19 mouse cellular contexts compared by ENCODE assay signal in the genomic region with DNA sequence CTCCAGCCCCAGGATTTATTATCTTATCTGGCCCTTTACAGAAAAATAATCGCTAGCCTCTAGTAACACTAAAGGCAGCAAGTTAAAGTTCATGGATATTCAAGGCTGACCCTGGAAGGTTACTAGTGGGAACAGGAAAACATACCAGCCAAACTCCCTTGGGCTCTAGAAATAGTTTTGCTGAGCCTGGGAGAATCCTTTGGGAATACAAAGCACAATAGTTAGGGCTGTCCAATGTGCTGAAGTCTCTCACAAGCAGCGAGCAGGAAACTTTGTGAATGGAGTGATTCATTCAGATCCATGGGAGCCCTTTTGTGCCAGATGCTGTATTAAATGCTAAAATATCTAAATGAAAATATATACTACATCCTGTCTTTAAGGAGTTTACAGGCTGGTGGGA. TPM values are rescaled to one million over a fixed set of nuclear protein-coding genes. Genes with fewer than 3 reads are reported as not detected.
DNase-seq lines count a peak whose midpoint lies in the region; ATAC-seq and TF ChIP-seq lines count a peak whose summit lies in the region.
"Had no signal": no experiment of that assay in that cellular context is flagged by ENCODE, and none has a peak within 500 bp of the region (broad histone marks: within the 10 kb centered on the region; RNA-seq: fewer than 3 reads in every experiment).

No protein-coding gene starts in this region.

- peak; percentile 51 for ATAC-seq in heart, postnatal 0 days (ENCODE audit: insufficient read depth, low read depth)
- ATAC-seq: midbrain, embryonic 15.5 days had no signal

- no peaks in the 10 kb centered on the region for H3K27me3 ChIP-seq in heart, postnatal 0 days (ENCODE audit: control insufficient read depth, insufficient read depth, low read length)
- no peaks in the 10 kb centered on the region for H3K27me3 ChIP-seq in heart, embryonic 10.5 days (ENCODE audit: insufficient read depth, poor library complexity, severe bottlenecking)
- H3K27me3 ChIP-seq: embryonic facial prominence, embryonic 13.5 days; forebrain, embryonic 13.5 days; midbrain, embryonic 15.5 days had no signal

- no peak overlapping the region for H3K4me3 ChIP-seq in heart, postnatal 0 days (ENCODE audit: low read depth, low read length)
- H3K4me3 ChIP-seq in heart, embryonic 10.5 days, result no peak overlapping the region
- H3K4me3 ChIP-seq in bone marrow macrophage, adult 2 months (ENCODE audit: insufficient read depth, low read length), result no peak overlapping the region
- H3K4me3 ChIP-seq: embryonic facial prominence, embryonic 13.5 days; forebrain, embryonic 13.5 days; midbrain, embryonic 15.5 days had no signal

- no peak overlapping the region for H3K9ac ChIP-seq in heart, postnatal 0 days (replicated peaks; ENCODE audit: low read depth, low read length)
- H3K9ac ChIP-seq: embryonic facial prominence, embryonic 13.5 days; forebrain, embryonic 13.5 days; midbrain, embryonic 15.5 days had no signal

- no peak overlapping the region for H3K27ac ChIP-seq in heart, postnatal 0 days (ENCODE audit: low read depth)
- H3K27ac ChIP-seq in heart, embryonic 10.5 days, result no peak overlapping the region
- peak overlapping the region; percentile 71 for H3K27ac ChIP-seq in bone marrow macrophage, adult 2 months (ENCODE audit: insufficient read depth, low read depth, low read length)
- H3K27ac ChIP-seq: embryonic facial prominence, embryonic 13.5 days; forebrain, embryonic 13.5 days; midbrain, embryonic 15.5 days had no signal

- no peak overlapping the region for H3K4me2 ChIP-seq in heart, postnatal 0 days (ENCODE audit: low read depth, low read length)
- H3K4me2 ChIP-seq: embryonic facial prominence, embryonic 13.5 days; forebrain, embryonic 13.5 days; midbrain, embryonic 15.5 days had no signal

- no peak for TF ChIP-seq POLR2A in bone marrow macrophage, adult 2 months (IDR thresholded peaks at IDR 0.05; ENCODE audit: borderline replicate concordance, low read depth, low read length)

- peak; percentile 46 for DNase-seq in heart, postnatal 0 days (ENCODE audit: low spot score)
- DNase-seq in heart, embryonic 10.5 days (ENCODE audit: low spot score), result no peak
- DNase-seq in lung, postnatal 10 days, result peak; percentile 13
- DNase-seq in lung, postnatal 14 days, result no peak
- DNase-seq in mesoderm, embryonic 11.5 days (ENCODE audit: low read depth, low spot score), result peak; percentile 41
- DNase-seq in frontal cortex, adult 2 months (ENCODE audit: extremely low spot score in 1 of 2, low spot score in 1 of 2), result no peak
- DNase-seq: adrenal gland, postnatal 36 days; cerebellum, adult 18-20 months; gastrocnemius, postnatal 14 days; left cerebral cortex, postnatal 4 days had no signal

- H3K9me3 ChIP-seq in heart, postnatal 0 days (replicated peaks; ENCODE audit: control insufficient read depth, low read length), result no peaks in the 10 kb centered on the region
- H3K9me3 ChIP-seq in heart, embryonic 10.5 days, result no peaks in the 10 kb centered on the region
- H3K9me3 ChIP-seq: embryonic facial prominence, embryonic 13.5 days; forebrain, embryonic 13.5 days; midbrain, embryonic 15.5 days had no signal

- H3K4me1 ChIP-seq in heart, postnatal 0 days (ENCODE audit: control insufficient read depth, insufficient read depth), result peaks cover 19% of the 10 kb centered on the region
- peaks cover 30% of the 10 kb centered on the region for H3K4me1 ChIP-seq in heart, embryonic 10.5 days
- H3K4me1 ChIP-seq in bone marrow macrophage, adult 2 months (ENCODE audit: control insufficient read depth, insufficient read depth, low read length), result peaks cover 75% of the 10 kb centered on the region
- H3K4me1 ChIP-seq: midbrain, embryonic 15.5 days had no signal

- TF ChIP-seq CTCF in heart, postnatal 0 days (IDR thresholded peaks at IDR 0.05; ENCODE audit: low read depth), result no peak
- TF ChIP-seq CTCF in bone marrow macrophage, adult 2 months (IDR thresholded peaks at IDR 0.05; ENCODE audit: low read depth, low read length), result no peak

- TF ChIP-seq EP300 in heart, postnatal 0 days (IDR thresholded peaks at IDR 0.05; ENCODE audit: low read depth), result no peak

- WGBS in heart, postnatal 0 days, result 23% methylated on average over 2 of the region's 2 CpGs
- 50% methylated on average over 2 of the region's 2 CpGs for WGBS in heart, embryonic 10.5 days

- H3K36me3 ChIP-seq in heart, postnatal 0 days (replicated peaks; ENCODE audit: control insufficient read depth, insufficient read depth, low read length), result peaks cover 18% of the 10 kb centered on the region; the same call in 1 of the 2 replicates
- H3K36me3 ChIP-seq in heart, embryonic 10.5 days, result peaks cover 10% of the 10 kb centered on the region; the same call in 1 of the 2 replicates
- H3K36me3 ChIP-seq: midbrain, embryonic 15.5 days had no signal

RNA-seq across cellular contexts. Expression of a gene that starts 7.7 kb away (rescaled TPM):
- 10.9 and 15.4 TPM in 2 replicates for total RNA-seq in heart, postnatal 0 days (2014; rRNA removed; ENCODE audit: low replicate concordance)
- polyA plus RNA-seq in heart, postnatal 0 days (2015; fragmentation: Nextera tagmentation; extraction: Ambion mirVana), result 15.5 and 16.6 TPM in 2 replicates
- 22.7 and 23.0 TPM in 2 replicates for polyA plus RNA-seq in heart, embryonic 10.5 days (2016; fragmentation: Nextera tagmentation; extraction: Ambion mirVana)
- 138 and 149 TPM in 2 replicates for polyA plus RNA-seq in bone marrow macrophage, adult 2 months (2012; ENCODE audit: insufficient read depth, insufficient read length, missing spikeins)
- polyA plus RNA-seq in frontal cortex, adult 2 months (2012; rRNA removed), result 60.8 and 70.3 TPM in 2 replicates

RNA-seq across cellular contexts. Expression of a gene that starts 18.8 kb away (rescaled TPM):
- total RNA-seq in heart, postnatal 0 days (2014; rRNA removed; ENCODE audit: low replicate concordance), result 3.1 and 4.9 TPM in 2 replicates
- 5.5 and 6.4 TPM in 2 replicates for polyA plus RNA-seq in heart, postnatal 0 days (2015; fragmentation: Nextera tagmentation; extraction: Ambion mirVana)
- polyA plus RNA-seq in heart, embryonic 10.5 days (2016; fragmentation: Nextera tagmentation; extraction: Ambion mirVana), result 5.9 and 9.8 TPM in 2 replicates
- 25.3 and 27.5 TPM in 2 replicates for polyA plus RNA-seq in bone marrow macrophage, adult 2 months (2012; ENCODE audit: insufficient read depth, insufficient read length, missing spikeins)
- 10.9 and 11.5 TPM in 2 replicates for polyA plus RNA-seq in frontal cortex, adult 2 months (2012; rRNA removed)

RNA-seq across cellular contexts. Expression of a gene that starts 37.5 kb away (rescaled TPM):
- total RNA-seq in heart, postnatal 0 days (2014; rRNA removed; ENCODE audit: low replicate concordance), result not detected in 2 replicates
- polyA plus RNA-seq in heart, postnatal 0 days (2015; fragmentation: Nextera tagmentation; extraction: Ambion mirVana), result not detected in 2 replicates
- polyA plus RNA-seq in heart, embryonic 10.5 days (2016; fragmentation: Nextera tagmentation; extraction: Ambion mirVana), result not detected in 2 replicates
- polyA plus RNA-seq in bone marrow macrophage, adult 2 months (2012; ENCODE audit: insufficient read depth, insufficient read length, missing spikeins), result not detected in 2 replicates
- 0.16 and 0.32 TPM in 2 replicates for polyA plus RNA-seq in frontal cortex, adult 2 months (2012; rRNA removed)
- total RNA-seq: adrenal gland, postnatal 36 days; gastrocnemius, postnatal 14 days; heart, postnatal 14 days had no signal
- polyA plus RNA-seq: embryonic facial prominence, embryonic 13.5 days; forebrain, embryonic 13.5 days; intestine, embryonic 14.5 days; lung, postnatal 0 days; midbrain, embryonic 15.5 days had no signal

RNA-seq across cellular contexts. Expression of a gene that starts 43.8 kb away (rescaled TPM):
- not detected in 2 replicates for total RNA-seq in heart, postnatal 0 days (2014; rRNA removed; ENCODE audit: low replicate concordance)
- not detected in 2 replicates for polyA plus RNA-seq in heart, postnatal 0 days (2015; fragmentation: Nextera tagmentation; extraction: Ambion mirVana)
- polyA plus RNA-seq in heart, embryonic 10.5 days (2016; fragmentation: Nextera tagmentation; extraction: Ambion mirVana), result not detected in 2 replicates
- polyA plus RNA-seq in bone marrow macrophage, adult 2 months (2012; ENCODE audit: insufficient read depth, insufficient read length, missing spikeins), result not detected in 2 replicates
- polyA plus RNA-seq in frontal cortex, adult 2 months (2012; rRNA removed), result 0.08 and 0.16 TPM in 2 replicates
- total RNA-seq: adrenal gland, postnatal 36 days; gastrocnemius, postnatal 14 days; heart, postnatal 14 days had no signal
- polyA plus RNA-seq: embryonic facial prominence, embryonic 13.5 days; forebrain, embryonic 13.5 days; intestine, embryonic 14.5 days; lung, postnatal 0 days; neural tube, embryonic 14.5 days; testis, adult 2 months had no signal

Comparison
In these comparisons a context has a peak if more than half of its experiments do, and no peak if none do; other contexts are left out.
1. DNase-seq: peak in heart, postnatal 0 days (single experiment), lung, postnatal 10 days (single experiment) and mesoderm, embryonic 11.5 days (single experiment); none in heart, embryonic 10.5 days (single experiment), lung, postnatal 14 days (single experiment) and frontal cortex, adult 2 months (0 of 2).